1 mouse cellular context compared by ENCODE assay signal in genomic region chr13:51400736-51401501, GRCm38 (mm10).
TF ChIP-seq lines count a peak whose summit lies in the region.

No protein-coding gene starts in this region.

TF ChIP-seq in CH12.LX, 34 proteins besides CTCF, POLR2A, EP300 and RAD21 (continued from another document):
- TF ChIP-seq NELFE (IDR thresholded peaks at IDR 0.05; ENCODE audit: low read depth, low read length) (0 out of 2 replicates have a peak, but pooled peaks have one; percentile 30), MAZ (IDR thresholded peaks at IDR 0.05; ENCODE audit: low read depth, low read length) (no peak), MAX (IDR thresholded peaks at IDR 0.05; ENCODE audit: low read length) (no peak; the same call in 1 of the 2 replicates), ETS1 (conservative IDR thresholded peaks at IDR 0.05; ENCODE audit: low read depth, low read length) (peak; percentile 53; the same call in 1 of the 2 replicates), MXI1 (IDR thresholded peaks at IDR 0.05; ENCODE audit: low read depth, low read length) (no peak), BHLHE40 (IDR thresholded peaks at IDR 0.05; ENCODE audit: low read depth, low read length) (peak; percentile 92), SMC3 (IDR thresholded peaks at IDR 0.05; ENCODE audit: low read depth, low read length) (no peak), ZC3H11A (IDR thresholded peaks at IDR 0.05; ENCODE audit: low read depth, low read length) (no peak), MAFK (IDR thresholded peaks at IDR 0.05; ENCODE audit: insufficient replicate concordance, low read length) (no peak), PAX5 (IDR thresholded peaks at IDR 0.05; ENCODE audit: low read length) (no peak), POLR2AphosphoS2 (IDR thresholded peaks at IDR 0.05; ENCODE audit: low read depth, low read length) (no peak), ZMIZ1 (IDR thresholded peaks at IDR 0.05; ENCODE audit: low read depth, low read length) (no peak), USF1 (IDR thresholded peaks at IDR 0.05; ENCODE audit: low read depth, low read length) (peak; percentile 85)
TF ChIP-seq in CH12.LX: peak in this region for 12.
